Mouse (Mus musculus) urinary bladder, postnatal 14 days (tissue): ENCODE results near the gene Prss30.
A peak's percentile ranks its signal among the peaks of the same experiment; 100 is the strongest.
"Not testable (repeated sequence)": the region's sequence is repeated elsewhere in the genome, so short reads cannot be mapped to it uniquely, and the experiment has no call there.

Source experiments
- DNase-seq: peaks from one replicate; pipeline ENCODE4 v3.0.0; 2021; ENCODE audit warnings: low spot score

Gene Prss30

DNA sequence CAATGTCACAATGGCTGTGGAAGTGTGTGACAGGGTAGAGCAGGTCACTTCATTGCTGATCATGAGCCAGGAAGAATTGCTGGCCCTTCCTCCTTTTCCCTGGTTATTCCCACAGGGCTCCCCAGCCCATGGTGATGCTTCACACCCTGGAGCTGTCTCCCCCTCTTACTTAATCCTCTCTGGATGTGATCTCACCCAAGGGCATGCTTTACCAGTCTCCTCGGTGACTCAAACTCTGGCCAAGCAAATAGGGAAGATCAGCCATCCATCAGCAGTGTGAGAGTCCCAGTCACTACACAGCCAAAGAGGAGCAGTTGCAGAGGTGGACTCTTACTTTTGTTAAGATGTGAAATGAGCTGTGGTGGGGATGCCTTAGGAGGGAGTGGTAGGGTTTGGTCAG, 4.6 kb upstream of the Prss30 start:
- DNase-seq = no peak

GRCm38 (mm10) chr17:23982912-23983311, 2.5 kb upstream of the Prss30 start:
- DNase-seq = no peak

- no peak for DNase-seq
These were observed 895 bp downstream of the Prss30 start for GRCm38 (mm10) chr17:23979471-23979870.

- DNase-seq = no peak
These were observed 3.7 kb downstream of the Prss30 start for GRCm38 (mm10) chr17:23976665-23977064.

GRCm38 (mm10) chr17:23971315-23971714, 9.1 kb downstream of the Prss30 start:
- DNase-seq = no peak

GRCm38 (mm10) chr17:23969231-23969630, 11.1 kb downstream of the Prss30 start:
- peak; percentile 86 for DNase-seq

DNA sequence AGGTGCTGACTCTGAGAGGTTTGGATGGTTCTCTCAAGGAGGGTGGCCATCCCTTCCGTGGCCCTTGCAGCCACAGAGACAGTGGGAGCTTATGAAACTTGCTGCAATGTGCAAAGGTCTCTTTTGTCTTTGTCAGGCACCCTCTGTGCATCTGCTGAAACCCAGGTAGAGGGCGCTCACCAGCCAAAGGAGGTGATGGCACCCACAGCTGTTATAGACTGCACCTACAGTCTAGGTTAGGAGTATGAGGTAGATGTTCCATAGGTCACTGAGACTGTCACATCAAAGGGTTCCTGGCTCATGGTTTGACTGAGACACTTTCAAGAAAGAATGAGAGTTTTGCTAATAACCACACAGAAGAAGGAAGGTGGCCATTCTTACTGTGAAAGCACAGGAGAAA, 11.6 kb downstream of the Prss30 start:
- no peak for DNase-seq

GRCm38 (mm10) chr17:23966658-23967401, 13.5 kb downstream of the Prss30 start:
- DNase-seq = peak; percentile 51

GRCm38 (mm10) chr17:23965805-23966425, 14.5 kb downstream of the Prss30 start:
- no peak for DNase-seq

DNA sequence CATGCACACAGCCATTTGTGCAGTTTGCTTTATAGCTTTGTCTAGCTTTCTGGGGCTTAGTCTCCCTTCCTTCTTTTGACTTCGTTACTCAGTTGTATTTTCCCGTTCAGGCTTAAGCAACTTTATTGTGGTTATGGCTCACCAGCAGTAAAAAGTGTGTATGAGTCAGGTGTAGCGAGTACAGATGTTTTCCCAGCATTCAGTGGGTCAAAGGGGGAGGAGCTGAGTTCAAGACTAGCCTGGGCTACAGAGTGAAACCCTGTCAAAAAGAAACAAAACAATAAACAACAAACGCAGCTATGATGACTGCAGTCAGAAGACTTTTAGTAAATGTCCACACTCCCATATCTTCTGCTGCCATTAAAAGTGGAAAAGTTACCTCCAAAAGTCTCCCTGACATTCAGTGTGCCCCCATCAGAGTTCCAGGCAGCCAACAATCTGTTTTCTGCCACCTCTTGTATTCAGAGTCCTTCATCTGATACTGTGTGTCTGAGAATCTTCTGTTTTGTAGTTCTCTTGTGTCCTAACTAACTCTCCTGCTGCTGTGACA, 18.7 kb downstream of the Prss30 start:
- DNase-seq = no peak

- peak; percentile 85 for DNase-seq
These were observed 20.2 kb downstream of the Prss30 start for GRCm38 (mm10) chr17:23960084-23960738.

DNA sequence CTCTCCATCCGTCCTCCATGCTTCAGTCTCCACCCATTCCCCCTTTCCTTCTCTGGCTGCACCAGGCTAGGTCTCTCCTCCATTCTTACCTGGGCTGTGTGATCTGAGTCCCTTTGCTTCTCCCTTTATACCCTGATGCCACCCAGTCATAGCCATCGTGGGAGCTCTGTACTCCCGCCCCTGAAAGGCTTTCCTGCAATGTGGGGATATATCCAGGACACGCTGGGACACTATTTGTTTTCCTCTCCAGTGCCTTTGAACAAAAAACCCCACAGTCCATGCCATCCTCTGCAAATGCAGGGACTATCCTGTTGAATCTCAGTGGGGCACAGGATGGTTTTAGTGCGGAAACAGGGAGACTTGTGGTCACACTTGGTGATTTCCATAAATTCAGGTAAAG, 25.2 kb downstream of the Prss30 start, which contains the start of gene Sbpl:
TSS of gene Sbpl (minus strand) at position 101 of the 400 bp plus-strand sequence.
- DNase-seq = no peak

- not testable (repeated sequence) for DNase-seq
These were observed 29.5 kb downstream of the Prss30 start for GRCm38 (mm10) chr17:23950828-23951227.

DNA sequence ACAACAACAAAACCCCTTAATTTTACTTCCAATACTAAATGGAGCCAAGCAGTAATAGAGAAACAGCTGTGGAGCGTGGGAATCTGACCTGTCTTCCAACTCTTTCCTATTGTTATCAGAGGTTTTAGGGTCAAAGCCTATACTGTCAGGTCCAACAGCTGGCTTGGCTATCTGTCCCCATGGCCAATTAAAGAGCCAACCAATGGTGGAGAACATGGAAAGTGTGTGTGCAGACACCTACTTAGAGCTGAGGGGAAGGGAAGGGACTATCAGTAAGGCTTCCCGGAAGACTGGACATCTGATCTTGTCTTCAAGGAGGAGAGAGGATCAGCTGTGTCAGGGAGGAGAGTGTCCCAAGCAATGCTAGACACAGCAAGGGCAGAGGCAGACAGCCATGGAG, 31.3 kb downstream of the Prss30 start:
- DNase-seq = no peak

DNA sequence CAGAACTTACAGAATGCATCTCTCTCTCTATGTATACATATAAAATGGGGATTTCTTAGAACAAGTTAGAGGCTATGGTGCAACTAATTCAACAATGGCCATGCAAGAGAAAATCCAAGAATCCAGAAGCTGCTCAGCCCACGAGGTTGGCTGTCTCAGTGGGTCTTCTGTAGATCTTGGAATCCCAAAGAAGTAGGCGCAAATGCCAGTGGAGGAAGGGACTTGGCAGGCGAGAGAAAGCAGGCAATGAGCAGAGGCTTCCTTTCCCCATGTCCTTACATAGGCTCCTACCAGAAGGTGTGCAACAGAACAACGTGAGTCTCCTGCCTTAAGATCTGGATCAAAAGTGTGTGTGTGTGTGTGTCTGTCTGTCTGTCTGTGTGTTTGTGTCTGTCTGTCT, 32.9 kb downstream of the Prss30 start:
- DNase-seq = not testable (repeated sequence)

DNA sequence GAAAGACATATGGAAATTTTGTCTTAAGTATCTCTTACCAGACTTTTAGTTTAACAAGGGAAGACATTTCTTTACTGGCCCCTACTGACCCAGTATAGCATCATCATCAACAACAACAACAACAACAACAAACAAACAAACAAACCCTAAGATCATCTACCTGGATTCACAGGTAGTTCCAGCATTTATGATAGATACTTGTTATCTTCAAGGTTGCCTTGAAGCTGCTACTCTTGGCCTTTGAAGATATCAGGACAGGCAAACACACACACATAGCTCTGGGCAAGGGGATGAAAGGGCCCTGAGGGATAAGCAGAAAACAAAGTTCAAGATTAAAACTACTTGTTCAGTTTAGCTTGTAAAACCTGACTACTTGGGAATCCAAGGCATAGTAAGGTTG, 39.0 kb downstream of the Prss30 start, which contains the start of gene Sbp:
TSS of gene Sbp (plus strand) at position 301 of the 400 bp plus-strand sequence.
- DNase-seq = no peak

DNA sequence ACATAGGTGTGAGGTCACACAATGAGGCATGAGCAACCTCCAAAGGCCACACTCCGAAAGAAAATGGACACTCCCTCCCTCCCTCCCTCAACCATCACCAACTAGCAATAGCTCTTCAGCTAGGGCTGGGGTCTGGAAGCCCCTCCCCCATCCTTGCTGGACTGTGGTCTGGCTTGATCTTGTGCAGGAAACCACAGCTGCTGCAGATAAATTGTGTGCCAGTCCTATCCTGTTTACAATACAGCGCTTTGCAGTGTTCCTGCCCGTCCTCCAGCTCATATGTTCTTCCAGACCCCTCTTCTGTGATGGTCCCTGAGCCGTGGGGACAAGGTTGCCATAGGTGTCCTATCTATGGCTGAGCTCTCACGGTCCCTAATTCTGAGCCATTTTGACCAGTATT, 49.2 kb downstream of the Prss30 start:
- DNase-seq = no peak

DNA sequence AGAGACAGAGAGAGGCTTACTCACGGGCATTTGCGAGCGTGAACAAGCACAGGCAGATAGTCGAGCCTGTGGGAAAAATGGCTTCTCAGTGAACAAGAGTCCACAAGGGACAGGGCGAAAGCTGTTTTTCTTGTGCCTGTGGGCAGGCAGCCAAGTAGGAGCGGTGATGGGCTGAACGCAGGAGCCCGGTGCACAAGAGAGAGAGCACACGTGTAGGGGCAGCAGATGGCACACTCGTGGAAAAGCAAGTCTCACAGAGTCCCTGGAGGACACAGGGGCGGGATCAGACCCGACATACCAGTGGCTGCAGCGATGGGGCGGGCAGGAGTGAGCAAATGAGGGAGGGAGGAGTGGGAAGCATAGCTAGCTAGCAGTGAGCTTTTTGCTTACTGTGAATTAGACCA, 55.3 kb downstream of the Prss30 start:
- peak; percentile 72 for DNase-seq

DNA sequence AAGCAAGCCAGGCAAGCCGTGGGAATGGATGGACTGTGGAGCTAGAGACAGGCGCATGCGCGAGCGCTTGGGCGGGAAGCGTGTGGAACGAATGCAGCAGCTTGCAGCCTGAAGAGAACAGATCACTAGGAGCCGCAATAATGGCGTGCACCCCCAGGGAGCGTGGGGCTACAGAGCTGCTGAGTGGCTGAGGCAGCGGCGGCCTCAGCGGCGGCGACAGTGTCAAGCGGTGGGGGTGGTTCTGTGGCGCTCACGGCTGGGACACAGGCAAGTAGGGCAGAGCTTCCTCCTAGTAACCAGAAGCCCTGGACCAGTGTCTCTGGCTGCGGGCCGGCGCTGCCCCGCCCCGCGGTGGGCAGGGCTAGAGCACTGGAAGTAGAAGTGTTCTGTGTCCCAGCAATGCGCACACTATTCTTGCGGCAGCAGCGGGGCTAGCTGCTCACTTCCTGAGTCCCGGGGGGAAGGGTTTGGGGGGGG, 55.8 kb downstream of the Prss30 start:
- DNase-seq = peak; percentile 91
